Mouse (Mus musculus) hindbrain, embryonic 13.5 days (tissue): ENCODE measurements around the gene Slc8a1. TPM values are rescaled to one million over a fixed set of nuclear protein-coding genes. Genes with fewer than 3 reads are reported as not detected.
A peak's percentile ranks its signal among the peaks of the same experiment; 100 is the strongest.

Experiments used
- ATAC-seq: fragments of 200-750 bp; cut with Nextera tagmentation; 2 replicates; pipeline ENCODE4 v1.8.0; 2017; ENCODE audit warnings: moderate TSS enrichment; ENCODE audit not compliant: low FRiP score
- H3K27ac ChIP-seq: fragments of 300-500 bp; sonication (generic); 2 replicates; pipeline ENCODE4 v1.5.1; 2015; ENCODE audit warnings: inconsistent platforms, mild to moderate bottlenecking, moderate library complexity
- H3K27me3 ChIP-seq: fragments of 300-500 bp; sonication (generic); 2 replicates; pipeline ENCODE4 v1.6.1; 2015; ENCODE audit warnings: mild to moderate bottlenecking, inconsistent platforms
- H3K36me3 ChIP-seq: fragments of 300-500 bp; sonication (generic); 2 replicates; pipeline ENCODE4 v1.6.1; 2015; ENCODE audit warnings: mild to moderate bottlenecking, inconsistent platforms
- H3K4me1 ChIP-seq: fragments of 300-500 bp; sonication (generic); replicated peaks from 2 replicates; pipeline ENCODE4 v1.6.1; 2015; ENCODE audit warnings: inconsistent platforms
- H3K4me2 ChIP-seq: fragments of 300-500 bp; sonication (generic); 2 replicates; pipeline ENCODE4 v1.6.1; 2015; ENCODE audit warnings: inconsistent platforms, mild to moderate bottlenecking, moderate library complexity
- H3K4me3 ChIP-seq: fragments of 300-500 bp; sonication (generic); 2 replicates; pipeline ENCODE4 v1.5.1; 2015; ENCODE audit warnings: mild to moderate bottlenecking, inconsistent platforms
- H3K9ac ChIP-seq: fragments of 300-500 bp; sonication (generic); 2 replicates; pipeline ENCODE4 v1.6.1; 2015; ENCODE audit warnings: mild to moderate bottlenecking, inconsistent platforms
- H3K9me3 ChIP-seq: fragments of 300-500 bp; sonication (generic); 2 replicates; pipeline ENCODE4 v1.6.1; 2016; ENCODE audit warnings: inconsistent platforms
- WGBS: fragments of 180-500 bp; shearing (Covaris S2); methylation state at CpG from one replicate; pipeline ENCODE4 v1.1.7; 2015; 5-methylcytosine and 5-hydroxymethylcytosine counted together
- polyA plus RNA-seq: library from polyadenylated mRNA; unstranded; fragments of >200 nt; fragmentation: Nextera tagmentation; extraction: Ambion mirVana; gene quantifications from 2 replicates; pipeline ENCODE4 v1.2.1, GENCODE M21; 2015

The Slc8a1 gene
- polyA plus RNA-seq, 1 experiment from 2014 or later = 15.0 TPM

DNA sequence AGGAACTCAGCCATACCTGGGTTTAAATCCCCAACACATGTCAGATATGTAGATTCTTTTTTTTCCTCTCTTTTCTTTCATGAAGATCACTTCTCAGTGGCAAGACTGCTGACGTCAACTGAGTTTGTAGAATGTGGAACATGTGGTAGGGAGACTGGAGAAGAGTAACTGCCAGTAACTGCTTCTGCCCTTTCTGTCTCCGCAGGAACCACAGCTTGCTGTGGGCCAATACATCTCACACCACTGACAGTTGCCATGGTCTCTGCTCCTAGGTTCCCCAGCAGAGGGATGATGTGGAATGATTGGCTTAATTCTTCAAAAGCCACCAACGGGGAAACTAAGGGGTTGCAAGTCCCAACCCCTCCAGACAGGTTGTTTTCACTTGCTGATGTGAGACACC lies 33.4 kb downstream of the Slc8a1 start:
- Histone ChIP-seq H3K9me3 (no peaks in the 10 kb centered on the region), H3K36me3 (no peaks in the 10 kb centered on the region), H3K27me3 (no peaks in the 10 kb centered on the region), H3K4me1 (no peaks in the 10 kb centered on the region), H3K9ac (no peak overlapping the region), H3K27ac (no peak overlapping the region), H3K4me3 (no peak overlapping the region), H3K4me2 (no peak overlapping the region)
- WGBS = 33% methylated on average over 3 of the region's 3 CpGs
- ATAC-seq = no peak

DNA sequence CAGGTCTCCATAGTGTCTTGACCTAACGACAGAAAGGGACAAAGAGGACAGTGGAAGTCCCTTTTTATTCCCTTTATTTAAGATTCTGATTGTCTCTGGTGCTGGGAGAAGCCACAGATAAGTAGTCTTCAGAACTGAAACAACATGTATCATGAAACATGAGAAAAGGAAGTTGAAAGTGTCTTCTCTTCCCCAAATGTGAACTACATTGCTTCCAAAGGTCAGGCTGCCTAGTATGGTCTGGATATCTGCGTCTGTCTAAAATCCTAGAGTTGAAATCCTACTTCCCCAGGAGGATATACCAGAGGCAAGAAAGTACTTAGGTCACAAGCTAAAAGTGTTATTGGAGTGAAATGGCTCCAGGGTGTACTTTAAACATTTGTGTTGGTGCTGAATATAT lies 34.9 kb downstream of the Slc8a1 start:
- no peak overlapping the region for H3K4me3 ChIP-seq
- no peaks in the 10 kb centered on the region for H3K27me3 ChIP-seq
- no peaks in the 10 kb centered on the region for H3K9me3 ChIP-seq
- no peak overlapping the region for H3K9ac ChIP-seq
- no peak overlapping the region for H3K4me2 ChIP-seq
- no peak overlapping the region for H3K27ac ChIP-seq
- no peaks in the 10 kb centered on the region for H3K36me3 ChIP-seq
- peaks cover 10% of the 10 kb centered on the region; the same call in 1 of the 2 replicates for H3K4me1 ChIP-seq
- WGBS = 75% methylated on average over 2 of the region's 2 CpGs
- ATAC-seq = no peak

DNA sequence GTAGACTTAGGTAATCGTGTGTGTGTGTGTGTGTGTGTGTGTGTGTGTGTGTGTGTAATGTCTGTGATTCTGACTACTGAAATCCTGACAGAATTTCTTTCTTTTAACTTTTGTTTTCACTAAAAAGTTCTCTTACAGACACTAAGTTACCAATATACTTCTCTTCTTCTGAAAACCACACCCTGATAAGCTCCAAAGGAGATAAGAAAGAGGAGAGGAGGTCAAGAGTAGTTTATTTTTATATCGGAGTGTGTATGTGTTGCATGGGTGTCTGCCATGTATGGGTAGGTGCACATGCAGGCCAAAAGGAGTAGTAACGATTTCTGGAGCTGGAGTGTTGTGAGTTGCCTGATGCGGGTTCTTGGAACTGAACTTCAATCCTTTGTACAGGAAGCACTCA lies 36.5 kb downstream of the Slc8a1 start:
- no peak overlapping the region for H3K27ac ChIP-seq
- no peaks in the 10 kb centered on the region for H3K36me3 ChIP-seq
- 84% methylated on average over 4 of the region's 4 CpGs for WGBS
- no peak overlapping the region for H3K4me3 ChIP-seq
- no peak overlapping the region for H3K4me2 ChIP-seq
- no peaks in the 10 kb centered on the region for H3K27me3 ChIP-seq
- H3K4me1 ChIP-seq = peaks cover 10% of the 10 kb centered on the region; the same call in 1 of the 2 replicates
- no peak overlapping the region for H3K9ac ChIP-seq
- H3K9me3 ChIP-seq = no peaks in the 10 kb centered on the region
- ATAC-seq = no peak

DNA sequence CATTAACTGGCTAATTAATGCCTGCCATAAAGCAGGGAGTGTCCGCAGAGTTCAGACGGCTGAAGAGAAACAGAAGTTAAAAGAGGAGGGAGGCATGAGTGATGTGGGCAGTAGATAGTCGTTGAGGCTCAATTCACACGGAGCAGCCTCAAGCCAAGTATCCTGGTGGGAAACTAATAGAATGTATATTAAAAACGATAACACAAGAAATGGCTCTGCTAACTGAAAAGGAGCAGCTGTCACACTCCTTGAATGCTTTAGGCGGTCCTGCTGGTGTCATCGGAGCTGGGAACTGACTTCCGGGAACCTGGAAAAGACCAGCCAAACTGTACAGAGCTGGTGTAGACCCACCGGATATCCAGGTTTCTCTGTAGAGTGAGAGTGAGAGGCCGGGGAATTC lies 39.4 kb downstream of the Slc8a1 start:
- no peak overlapping the region for H3K4me2 ChIP-seq
- 44% methylated on average over 10 of the region's 10 CpGs for WGBS
- ATAC-seq = peak; percentile 13; the same call in 1 of the 2 replicates

DNA sequence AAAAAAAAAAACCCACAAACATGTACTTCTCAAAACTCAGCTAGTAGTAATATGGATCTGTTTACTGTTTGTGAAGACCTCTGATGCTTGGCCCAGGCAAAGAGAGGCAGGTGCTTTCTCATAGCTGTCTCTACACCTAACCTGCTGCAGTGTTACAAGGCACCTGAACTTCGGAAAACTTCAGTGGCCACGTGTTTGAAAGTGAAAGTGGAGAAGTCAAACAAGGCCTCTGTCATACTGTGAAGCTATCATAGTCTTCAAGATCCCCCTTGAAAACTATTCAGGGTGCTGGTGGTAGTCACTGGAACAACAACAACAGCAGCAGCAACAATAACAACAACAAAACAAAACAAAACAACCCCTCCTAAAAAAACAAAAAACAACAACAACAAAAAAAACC lies 40.5 kb downstream of the Slc8a1 start:
- WGBS = 77% methylated on average over 2 of the region's 2 CpGs
- Histone ChIP-seq H3K9ac (no peak overlapping the region), H3K36me3 (no peaks in the 10 kb centered on the region), H3K4me3 (no peak overlapping the region), H3K4me2 (no peak overlapping the region), H3K27ac (no peak overlapping the region), H3K4me1 (peaks cover 10% of the 10 kb centered on the region; the same call in 1 of the 2 replicates), H3K9me3 (no peaks in the 10 kb centered on the region), H3K27me3 (no peaks in the 10 kb centered on the region)
- ATAC-seq = no peak

More for the DNA sequence above, 39.4 kb downstream of the Slc8a1 start:
- no peaks in the 10 kb centered on the region for H3K27me3 ChIP-seq
- no peak overlapping the region for H3K4me3 ChIP-seq
- no peak overlapping the region for H3K9ac ChIP-seq
- no peaks in the 10 kb centered on the region for H3K36me3 ChIP-seq
- H3K27ac ChIP-seq = no peak overlapping the region
- no peaks in the 10 kb centered on the region for H3K9me3 ChIP-seq
- peaks cover 10% of the 10 kb centered on the region; the same call in 1 of the 2 replicates for H3K4me1 ChIP-seq

DNA sequence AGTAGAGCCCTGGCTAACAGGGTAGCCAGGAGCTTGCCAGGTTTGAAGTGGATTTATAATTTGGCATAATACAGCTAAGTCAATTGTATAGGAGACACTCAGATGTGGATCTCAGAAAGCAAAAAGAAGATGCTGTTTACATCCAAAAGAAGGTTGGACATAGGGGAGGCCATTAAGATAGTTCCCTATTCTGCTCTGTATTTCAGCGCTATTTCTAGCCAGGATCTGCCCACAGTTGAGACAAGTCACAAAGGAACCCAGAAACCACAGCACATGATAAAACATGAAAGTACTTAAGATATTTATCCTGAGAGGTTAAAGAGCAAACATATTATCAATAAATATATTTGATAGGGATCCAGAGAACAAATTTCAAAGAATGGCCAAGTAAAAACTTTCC lies 43.2 kb downstream of the Slc8a1 start:
- peaks cover 10% of the 10 kb centered on the region; the same call in 1 of the 2 replicates for H3K4me1 ChIP-seq
- no peaks in the 10 kb centered on the region for H3K9me3 ChIP-seq
- WGBS = 100% methylated on average over 1 of the region's 1 CpGs
- no peaks in the 10 kb centered on the region for H3K36me3 ChIP-seq
- no peak overlapping the region for H3K4me2 ChIP-seq
- H3K27ac ChIP-seq = no peak overlapping the region
- no peaks in the 10 kb centered on the region for H3K27me3 ChIP-seq
- ATAC-seq = no peak
- no peak overlapping the region for H3K4me3 ChIP-seq
- no peak overlapping the region for H3K9ac ChIP-seq

DNA sequence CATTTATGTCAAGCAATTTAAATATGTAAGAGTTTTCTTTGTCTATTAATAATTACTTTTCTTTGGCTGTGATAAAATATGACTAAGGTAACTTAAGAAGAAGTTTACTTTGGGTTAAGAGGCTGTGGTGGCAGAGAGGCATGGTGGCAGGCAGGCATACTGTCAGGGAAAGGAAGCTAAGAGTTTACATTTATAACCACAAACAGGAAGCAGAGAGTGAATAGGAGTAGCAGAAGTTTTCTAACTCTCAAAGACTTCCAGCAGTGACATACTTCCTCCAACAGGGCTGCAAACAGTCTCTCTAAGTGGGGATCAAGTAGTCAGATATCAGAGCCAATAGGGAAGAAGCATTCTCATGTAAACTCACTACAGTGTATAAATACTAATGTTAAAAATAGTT lies 58.6 kb downstream of the Slc8a1 start:
- ATAC-seq = no peak
- H3K9ac ChIP-seq = no peak overlapping the region
- no peak overlapping the region for H3K27ac ChIP-seq
- no peaks in the 10 kb centered on the region for H3K4me1 ChIP-seq
- no peak overlapping the region for H3K4me3 ChIP-seq
- no peaks in the 10 kb centered on the region for H3K36me3 ChIP-seq
- no peaks in the 10 kb centered on the region for H3K27me3 ChIP-seq
- no peak overlapping the region for H3K4me2 ChIP-seq
- no peaks in the 10 kb centered on the region for H3K9me3 ChIP-seq

DNA sequence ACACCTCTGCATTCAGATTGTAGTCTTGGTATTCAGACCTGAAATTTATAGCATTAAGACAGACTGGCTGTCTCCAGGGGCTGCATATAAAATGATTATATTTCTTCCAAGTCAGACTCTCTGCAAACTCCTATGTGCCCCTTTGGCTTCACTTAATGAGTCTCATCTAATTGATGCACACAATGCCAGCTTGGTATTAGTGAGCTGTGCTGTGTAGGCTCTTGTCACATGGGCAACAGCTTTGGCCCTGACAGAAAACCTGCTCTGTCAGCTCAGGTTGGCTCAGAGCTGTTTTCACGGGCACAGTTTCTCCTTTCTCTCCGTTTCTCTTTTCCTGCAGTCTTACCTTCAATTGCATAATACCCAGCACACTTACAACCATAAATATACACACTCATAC lies 60.7 kb downstream of the Slc8a1 start:
- no peak for ATAC-seq
- H3K4me3 ChIP-seq = no peak overlapping the region
- H3K9ac ChIP-seq = no peak overlapping the region
- no peak overlapping the region for H3K4me2 ChIP-seq
- H3K36me3 ChIP-seq = no peaks in the 10 kb centered on the region
- H3K9me3 ChIP-seq = no peaks in the 10 kb centered on the region
- no peaks in the 10 kb centered on the region for H3K4me1 ChIP-seq
- 74% methylated on average over 2 of the region's 2 CpGs for WGBS
- H3K27me3 ChIP-seq = peaks cover 13% of the 10 kb centered on the region
- no peak overlapping the region for H3K27ac ChIP-seq

DNA sequence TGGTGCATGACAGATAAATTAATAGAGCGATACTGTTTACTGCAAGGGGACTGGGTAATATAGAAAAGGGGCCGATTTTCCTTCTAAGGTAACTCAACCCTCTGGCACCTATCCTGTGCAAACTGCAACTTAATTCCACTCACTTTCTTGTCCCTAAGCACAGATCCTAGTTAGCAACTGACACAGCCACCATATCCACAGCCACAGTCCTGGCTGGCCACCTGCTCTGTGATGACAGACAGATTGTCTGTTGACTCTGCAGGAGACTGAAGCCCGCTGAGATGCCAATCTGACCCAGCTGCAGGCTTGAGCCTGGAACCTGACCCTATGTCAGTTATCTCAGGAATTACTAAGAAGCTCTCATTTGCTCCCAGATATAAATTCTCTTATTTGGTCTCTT lies 62.0 kb downstream of the Slc8a1 start:
- H3K27me3 ChIP-seq = peaks cover 25% of the 10 kb centered on the region
- no peak overlapping the region for H3K4me3 ChIP-seq
- ATAC-seq = no peak
- no peak overlapping the region for H3K9ac ChIP-seq
- no peaks in the 10 kb centered on the region for H3K9me3 ChIP-seq
- H3K27ac ChIP-seq = no peak overlapping the region
- H3K36me3 ChIP-seq = no peaks in the 10 kb centered on the region
- WGBS = 63% methylated on average over 3 of the region's 3 CpGs
- H3K4me2 ChIP-seq = no peak overlapping the region
- H3K4me1 ChIP-seq = peaks cover 8% of the 10 kb centered on the region

DNA sequence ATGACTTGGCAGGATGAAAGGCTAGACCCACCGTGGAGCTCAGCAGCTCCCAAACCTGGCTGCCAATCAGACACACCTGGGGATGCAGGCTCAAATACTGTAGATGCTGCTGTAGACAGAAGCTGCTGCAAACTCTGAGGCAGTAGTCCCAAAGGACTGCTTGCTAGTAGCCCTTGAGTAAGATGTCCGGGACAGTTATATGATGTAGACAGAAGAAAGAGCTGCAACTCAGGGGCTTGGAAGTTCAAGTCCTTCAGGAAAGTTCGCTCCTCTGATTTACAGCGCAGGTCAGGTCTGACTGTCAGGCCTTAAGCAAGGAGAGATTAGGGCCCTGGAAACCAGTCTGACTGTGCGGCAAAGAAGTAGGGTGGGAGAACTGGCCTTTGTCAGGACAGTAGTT lies 66.9 kb downstream of the Slc8a1 start:
- H3K4me3 ChIP-seq = no peak overlapping the region
- H3K27ac ChIP-seq = 0 out of 2 replicates have a peak overlapping the region, but pooled peaks have one; percentile 0
- 11% methylated on average over 5 of the region's 5 CpGs for WGBS
- H3K9me3 ChIP-seq = no peaks in the 10 kb centered on the region
- peaks cover 42% of the 10 kb centered on the region for H3K4me1 ChIP-seq
- no peak for ATAC-seq
- peak overlapping the region; percentile 94; the same call in 1 of the 2 replicates for H3K9ac ChIP-seq
- peaks cover 27% of the 10 kb centered on the region for H3K27me3 ChIP-seq
- peak overlapping the region; percentile 76 for H3K4me2 ChIP-seq
- no peaks in the 10 kb centered on the region for H3K36me3 ChIP-seq

DNA sequence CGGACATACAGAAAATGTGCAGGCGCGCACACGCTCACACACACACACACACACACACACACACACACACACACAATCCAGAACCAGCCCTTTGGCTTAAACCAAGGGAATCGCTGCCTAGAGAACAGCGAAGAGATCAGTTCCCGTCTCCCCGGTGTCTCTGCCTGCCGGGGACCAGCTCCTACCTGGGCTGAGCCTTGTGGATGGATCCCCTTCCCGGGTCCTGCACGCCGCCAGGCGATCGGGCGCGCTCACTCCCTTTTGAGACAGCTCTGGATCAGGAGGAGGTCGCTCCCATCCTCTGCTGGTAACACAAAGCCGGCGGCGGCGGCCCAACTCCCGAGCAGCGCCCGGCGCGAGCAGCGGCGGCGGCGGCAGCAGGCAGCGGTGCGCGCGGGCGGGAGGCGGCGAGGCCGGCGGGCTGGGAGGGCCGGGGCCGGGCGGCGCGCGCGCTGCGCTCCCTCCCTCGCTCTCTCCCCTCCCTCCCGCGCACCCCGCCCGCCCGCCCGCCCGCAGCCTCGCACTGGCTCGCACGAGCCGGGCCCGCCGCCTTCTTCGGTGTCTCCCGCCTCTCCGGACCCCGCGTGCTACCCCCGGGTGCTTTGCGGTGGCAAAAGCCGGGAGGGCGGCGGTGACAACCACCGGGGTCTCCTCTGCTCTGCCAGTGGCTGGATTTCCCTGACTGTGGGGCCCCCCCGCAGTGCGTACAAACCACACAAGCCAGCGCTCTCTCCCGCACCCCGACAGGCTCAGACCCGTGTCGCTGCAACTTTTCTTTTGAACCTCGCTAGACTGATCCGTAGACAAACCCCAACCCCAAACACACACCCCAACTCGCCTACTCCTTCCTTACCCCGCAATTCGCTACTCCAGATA lies 68.1 kb downstream of the Slc8a1 start:
- peaks cover 27% of the 10 kb centered on the region for H3K27me3 ChIP-seq
- WGBS = under 1% methylated on average over 43 of the region's 84 CpGs

DNA sequence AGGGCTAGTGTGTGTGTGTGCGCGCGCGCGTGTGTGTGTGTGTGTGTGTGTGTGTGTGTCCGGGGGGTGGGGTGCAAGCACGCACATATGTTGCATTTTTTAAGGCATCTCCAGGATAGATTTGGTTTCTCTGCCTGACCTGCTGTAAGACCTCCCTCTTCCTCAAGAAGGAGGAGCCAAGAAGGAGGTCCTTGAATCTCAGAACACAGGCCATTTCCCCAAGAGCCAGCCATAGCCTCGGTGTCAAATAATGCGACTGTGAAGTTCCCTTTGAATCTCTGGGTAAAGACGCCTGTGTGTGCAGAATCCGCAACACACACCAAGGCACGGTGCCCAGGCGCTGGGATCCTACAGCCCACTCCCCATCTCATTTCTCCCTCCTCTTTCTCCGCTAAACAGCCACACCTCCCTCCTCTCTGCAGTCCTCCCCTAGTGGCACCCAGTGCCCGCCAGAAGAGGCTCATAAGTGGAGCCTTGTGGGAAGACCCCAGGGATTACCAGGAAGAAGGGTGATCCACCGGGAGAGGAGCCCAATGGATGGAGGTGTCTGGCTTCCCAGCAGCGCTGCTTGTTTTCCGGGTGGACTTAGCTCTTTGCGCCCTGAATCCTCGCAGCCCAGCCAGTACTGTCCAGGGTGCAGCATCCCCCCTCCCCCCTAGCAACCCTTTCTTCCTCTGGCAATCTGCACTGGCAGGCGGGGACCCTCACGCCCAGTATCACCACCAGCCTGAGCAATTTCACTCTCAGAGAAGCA lies 68.9 kb downstream of the Slc8a1 start:
- Histone ChIP-seq H3K27me3 (peaks cover 27% of the 10 kb centered on the region), H3K27ac (peak overlapping the region; percentile 98), H3K9ac (peak overlapping the region; percentile 94), H3K9me3 (no peaks in the 10 kb centered on the region), H3K4me2 (peak overlapping the region; percentile 76), H3K4me3 (peak overlapping the region; percentile 74), H3K36me3 (no peaks in the 10 kb centered on the region), H3K4me1 (peaks cover 46% of the 10 kb centered on the region)
- peak; percentile 91 for ATAC-seq
- WGBS = under 1% methylated on average over 22 of the region's 22 CpGs

More for the DNA sequence above, 68.1 kb downstream of the Slc8a1 start:
- H3K36me3 ChIP-seq = no peaks in the 10 kb centered on the region
- ATAC-seq = peak; percentile 84
- H3K4me2 ChIP-seq = peak overlapping the region; percentile 76
- H3K4me3 ChIP-seq = peak overlapping the region; percentile 74
- no peaks in the 10 kb centered on the region for H3K9me3 ChIP-seq
- H3K27ac ChIP-seq = peak overlapping the region; percentile 98
- H3K4me1 ChIP-seq = peaks cover 46% of the 10 kb centered on the region
- peak overlapping the region; percentile 94 for H3K9ac ChIP-seq
